Mouse (Mus musculus): Measurements from ENCODE around the gene Galnt14.

DNA sequence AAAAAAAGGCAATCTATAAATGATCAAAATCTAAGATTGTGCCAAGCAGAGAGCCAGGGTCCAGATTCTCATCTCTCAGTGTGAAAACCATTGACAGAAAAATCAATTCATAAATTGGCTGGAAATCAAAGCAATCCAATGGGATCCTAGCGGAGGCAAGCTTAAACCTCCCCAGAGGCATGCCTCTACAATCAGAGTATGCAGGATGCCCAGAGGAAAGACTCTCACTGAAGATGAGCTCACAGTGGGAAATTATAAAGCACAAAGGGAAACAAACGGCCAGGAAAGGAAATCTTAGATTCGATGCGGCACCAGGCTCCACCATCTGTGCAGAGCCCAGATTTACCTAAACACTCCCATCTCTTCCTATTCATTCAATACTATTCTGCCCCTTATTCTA is 220.7 kb downstream of the Galnt14 start:
- TF ChIP-seq CTCF (IDR thresholded peaks at IDR 0.05; ENCODE audit: borderline replicate concordance, insufficient read depth, low read length) (no peak), POLR2A (IDR thresholded peaks at IDR 0.05; ENCODE audit: low read depth, low read length) (no peak)
